Mouse (Mus musculus): ENCODE measurements around the gene Rab3ip.
A peak's percentile ranks its signal among the peaks of the same experiment; 100 is the strongest.

Rab3ip gene

DNA sequence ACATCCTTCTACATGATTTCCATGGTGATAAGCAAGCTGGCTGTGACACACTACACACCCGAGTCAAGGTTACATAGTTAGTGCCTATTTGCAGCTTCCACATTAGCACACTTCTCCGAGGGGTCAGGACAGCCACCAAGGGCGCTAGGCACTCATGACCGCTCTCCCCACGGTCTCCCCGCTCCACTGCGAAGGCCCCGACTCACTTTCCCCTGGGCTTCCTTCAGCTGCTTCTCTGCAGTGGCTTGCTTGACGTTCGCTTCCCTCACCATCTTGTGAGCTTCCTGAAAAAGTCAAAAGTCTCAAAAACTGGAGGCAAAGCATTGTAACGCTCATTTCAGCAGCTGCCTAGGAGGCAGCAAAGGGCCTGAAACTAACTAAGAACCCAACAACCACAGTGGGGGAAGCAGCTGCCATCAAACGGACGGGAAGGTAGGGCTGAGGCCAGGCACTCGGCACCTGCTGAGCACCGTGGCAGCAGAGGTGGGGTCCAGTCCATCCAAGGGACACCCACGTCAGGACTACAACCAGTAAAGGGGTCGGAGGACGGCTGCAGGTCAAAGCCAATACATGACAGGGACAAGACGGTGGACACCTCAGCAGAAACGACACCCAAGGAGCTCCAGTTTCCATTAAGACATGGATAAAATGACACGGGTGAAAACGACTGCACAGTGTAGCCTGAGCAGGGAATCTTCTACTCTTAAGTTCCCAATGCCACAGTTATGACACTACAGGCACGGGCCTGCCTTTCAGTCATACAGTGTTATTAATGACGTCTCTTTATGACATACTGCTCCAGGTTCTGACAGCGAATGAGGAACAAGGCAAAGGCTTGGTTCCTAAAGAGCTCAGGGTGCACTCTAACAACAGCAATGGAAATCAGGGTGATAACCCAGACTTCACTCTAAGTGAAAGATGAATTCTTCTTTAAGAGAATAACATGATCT, 30.9 kb downstream of the Rab3ip start:
- no peak for DNase-seq (ENCODE audit: low read depth)

DNA sequence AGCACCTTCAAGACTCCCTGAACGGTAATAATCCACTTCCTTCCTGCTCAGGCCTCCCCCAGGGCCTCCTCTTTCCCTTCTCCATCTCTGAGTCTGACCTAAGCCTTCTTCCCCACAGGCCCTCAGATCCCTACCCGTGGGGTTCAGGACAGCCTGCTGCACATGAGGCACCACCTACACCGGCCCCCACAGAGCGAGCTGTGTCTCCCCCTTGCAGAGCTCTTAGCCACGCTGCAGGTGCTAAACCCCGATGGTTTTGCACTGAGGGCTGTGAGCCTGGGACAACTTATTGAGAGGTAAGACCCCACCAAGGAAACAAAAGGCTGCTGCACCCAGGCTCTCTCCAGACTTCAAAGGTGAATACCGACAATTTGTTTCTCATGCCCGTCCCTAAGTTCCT, 34.0 kb downstream of the Rab3ip start:
- DNase-seq (ENCODE audit: low read depth), result no peak

DNA sequence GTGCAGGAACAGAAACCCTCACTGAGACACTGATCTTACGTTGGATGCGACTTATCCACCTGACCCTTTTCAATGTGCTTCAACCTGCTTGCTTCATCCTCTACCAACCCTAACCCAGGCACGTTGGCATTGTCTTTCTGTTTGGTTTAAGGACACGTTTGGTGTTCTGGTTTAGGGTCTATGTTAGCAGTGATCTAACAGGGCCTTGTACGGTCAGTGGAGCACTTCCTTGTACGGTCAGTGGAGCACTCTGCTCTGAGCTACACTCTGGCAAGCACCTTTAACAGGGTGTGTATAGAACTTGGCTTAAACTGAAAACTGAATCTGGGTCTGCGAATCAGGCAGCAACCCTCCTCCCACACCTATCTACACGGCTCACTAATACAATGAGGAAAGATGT, 35.3 kb downstream of the Rab3ip start:
- DNase-seq (ENCODE audit: low read depth), result no peak

DNA sequence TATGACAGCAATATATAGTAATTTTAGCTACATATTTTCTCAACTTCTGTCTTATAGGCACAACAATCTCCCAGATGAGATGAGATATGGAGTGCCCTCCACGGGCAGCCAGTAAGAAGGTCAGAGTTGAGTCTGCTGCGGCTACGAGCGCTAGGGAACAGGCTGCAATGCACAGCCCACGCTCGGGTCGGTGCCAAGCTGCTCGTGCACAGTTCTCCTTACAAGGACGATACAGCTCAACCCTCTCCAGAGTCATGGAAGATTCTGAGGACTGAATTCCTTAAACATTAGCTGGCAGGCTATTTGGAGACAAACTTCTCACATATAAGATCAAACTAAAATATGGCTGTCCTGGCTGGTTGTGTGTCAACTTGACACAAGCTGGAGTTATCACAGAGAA, 36.0 kb downstream of the Rab3ip start:
- DNase-seq (ENCODE audit: low read depth), result no peak

DNA sequence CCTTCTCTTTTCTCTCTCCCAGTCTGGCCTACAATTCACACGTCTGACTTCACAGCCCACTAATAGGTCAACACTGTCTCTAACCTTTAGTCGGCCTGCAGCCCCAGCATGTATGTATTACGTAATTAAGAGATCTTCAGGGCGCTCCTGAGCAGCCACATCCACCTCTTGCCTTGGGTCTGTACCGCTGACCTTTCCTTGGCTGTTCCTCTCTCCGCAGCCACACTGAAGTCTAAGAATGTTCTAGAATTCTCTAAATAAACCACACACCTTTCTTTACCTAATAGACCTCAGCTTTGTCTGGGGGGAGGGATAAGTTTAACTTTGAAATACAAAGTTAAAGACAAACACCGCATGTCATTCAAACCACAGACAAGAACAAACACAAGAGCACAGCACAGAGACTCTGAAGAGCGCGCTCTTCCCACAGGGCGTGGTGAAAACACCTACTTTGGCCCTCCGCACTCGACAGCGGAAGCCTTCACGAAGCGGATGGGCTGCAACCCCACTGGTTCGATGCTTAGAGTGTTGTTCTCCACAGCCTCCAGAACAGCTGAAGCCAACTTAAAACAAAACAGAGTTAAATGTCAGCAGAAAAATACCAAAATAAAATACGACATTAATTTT, 36.8 kb downstream of the Rab3ip start:
- no peak for DNase-seq (ENCODE audit: low read depth)

DNA sequence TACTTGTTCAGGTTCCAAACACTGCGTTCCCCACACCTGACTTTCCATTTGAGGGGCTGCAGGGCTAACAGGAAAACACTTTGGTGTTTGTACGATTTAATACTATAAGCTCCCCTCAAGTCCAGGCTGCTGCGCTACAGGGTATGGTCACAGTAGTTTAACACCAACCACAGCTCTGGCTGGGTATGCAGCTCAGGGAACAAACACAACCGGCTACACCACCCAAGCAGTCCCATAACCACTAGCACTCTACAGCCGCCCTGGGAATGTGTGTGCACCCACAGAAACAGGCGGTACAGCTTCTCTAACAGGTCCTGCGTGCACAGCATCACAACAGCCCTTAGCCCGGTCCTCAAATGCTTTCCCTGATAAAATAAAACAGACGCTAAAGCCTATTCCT, 37.7 kb downstream of the Rab3ip start:
- DNase-seq (ENCODE audit: low read depth), result no peak

DNA sequence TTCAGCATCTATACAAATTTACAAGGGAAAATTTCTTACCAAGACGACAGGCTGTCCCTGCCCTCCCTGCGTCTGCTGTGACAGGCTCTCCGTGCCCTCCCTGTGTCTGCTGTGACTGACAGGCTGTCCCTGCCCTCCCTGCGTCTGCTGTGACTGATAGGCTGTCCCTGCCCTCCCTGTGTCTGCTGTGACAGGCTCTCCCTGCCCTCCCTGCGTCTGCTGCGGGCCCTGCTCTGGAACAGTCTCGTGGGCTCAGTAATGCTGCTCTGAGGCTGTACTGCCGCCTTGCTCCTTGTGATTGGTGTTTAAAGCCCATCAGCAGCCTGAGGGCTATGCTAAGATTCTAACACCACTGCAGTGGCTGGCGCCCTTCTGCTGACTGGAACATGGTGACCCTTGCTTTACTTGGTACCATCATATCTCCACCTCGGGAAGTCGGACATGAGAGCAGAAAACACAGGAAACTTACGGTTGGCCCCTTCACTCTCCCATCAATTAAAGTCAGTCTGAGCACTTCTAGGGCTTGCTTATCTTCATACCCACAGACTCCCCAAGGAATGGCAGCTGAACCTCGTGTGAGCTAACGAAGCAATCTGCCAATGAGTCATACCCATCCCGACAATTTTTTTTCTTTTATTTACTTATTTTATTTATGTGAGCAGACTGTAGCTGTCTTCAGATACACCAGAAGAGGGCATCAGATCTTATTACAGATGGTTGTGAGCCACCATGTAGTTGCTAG, 41.5 kb downstream of the Rab3ip start:
- no peak for DNase-seq (ENCODE audit: low read depth)

DNA sequence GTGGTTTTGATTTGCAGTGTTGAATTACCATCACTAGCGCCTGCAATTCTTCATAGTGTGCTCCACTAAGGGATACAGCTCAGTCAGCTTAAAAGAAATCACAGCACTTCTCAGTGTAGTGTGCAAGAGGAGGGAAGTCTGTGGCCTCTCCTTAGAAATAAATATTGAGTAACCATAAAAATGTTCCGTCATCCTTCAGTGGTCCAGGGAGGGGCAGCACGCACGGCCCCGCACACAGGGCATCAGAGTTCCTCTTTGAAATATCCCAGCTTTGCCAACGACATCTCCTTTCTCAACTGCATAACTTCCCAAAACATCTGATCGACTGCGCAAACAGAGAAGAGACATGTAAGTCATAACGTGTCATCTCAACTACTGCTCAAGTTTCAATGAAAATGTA, 43.8 kb downstream of the Rab3ip start:
- no peak for DNase-seq (ENCODE audit: low read depth)

DNA sequence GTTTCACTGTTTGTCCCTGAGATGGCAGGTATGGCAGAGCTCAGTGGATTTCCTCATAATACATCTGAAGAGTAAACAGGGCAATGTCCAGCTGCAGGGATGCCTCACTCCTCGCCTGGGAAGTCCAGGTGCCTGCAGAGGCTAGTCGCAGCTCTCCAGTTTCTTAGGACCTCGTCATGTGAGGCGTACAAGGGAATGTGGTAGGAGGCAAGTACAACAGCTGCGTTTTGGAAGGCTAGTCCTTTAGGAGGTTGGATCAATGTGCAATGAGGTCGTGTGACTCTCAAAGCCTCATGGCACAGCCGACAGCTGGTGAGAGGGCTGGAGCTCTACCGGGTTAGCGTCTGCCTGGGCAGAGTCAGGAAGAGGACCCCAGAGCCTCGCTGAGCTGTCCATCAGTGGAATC, 46.1 kb downstream of the Rab3ip start:
- DNase-seq (ENCODE audit: low read depth), result no peak

DNA sequence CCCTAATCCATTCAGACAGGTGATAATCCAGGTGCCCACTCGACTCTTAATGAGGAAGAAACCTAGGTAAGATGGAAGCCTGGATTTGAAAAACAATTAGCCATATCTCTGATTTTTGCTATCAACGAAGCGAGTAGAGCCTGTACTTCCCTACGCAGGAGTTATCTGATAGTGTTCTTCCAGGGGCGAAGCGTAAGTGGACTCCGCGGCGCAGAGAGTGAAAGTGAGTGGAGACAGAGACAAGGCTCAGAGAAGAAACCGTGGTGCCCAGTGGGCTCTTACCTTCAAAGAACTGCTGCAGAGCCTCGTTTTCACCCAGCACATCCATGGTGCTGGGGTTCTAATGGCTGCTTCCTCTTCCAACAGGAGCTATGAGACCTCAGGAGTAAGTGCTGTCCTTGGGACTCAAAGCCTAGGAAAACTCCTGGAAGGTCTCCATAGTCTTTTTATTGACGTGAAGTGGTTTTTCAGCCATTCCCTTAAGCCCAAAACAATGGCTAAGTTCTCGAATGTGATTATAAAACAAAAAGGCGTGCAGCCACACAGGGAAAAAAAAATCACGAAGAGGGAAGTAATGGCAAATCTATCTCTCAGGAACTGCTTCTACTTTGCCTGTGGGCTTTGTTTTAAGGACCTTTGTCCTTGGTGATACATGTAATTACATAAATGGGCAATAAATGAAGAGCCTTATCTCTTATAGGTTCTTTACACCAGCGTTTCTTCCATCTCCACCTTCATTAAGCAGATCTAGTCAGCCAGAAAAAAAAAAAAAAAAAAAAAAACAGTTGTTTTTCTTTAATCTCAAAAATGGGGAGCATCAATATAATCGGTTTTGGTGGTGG, 54.0 kb downstream of the Rab3ip start, which contains the start of gene Myrfl:
Myrfl (minus strand) TSS at position 584 of the 842 bp plus-strand sequence.
- no peak for DNase-seq (ENCODE audit: low read depth)

DNA sequence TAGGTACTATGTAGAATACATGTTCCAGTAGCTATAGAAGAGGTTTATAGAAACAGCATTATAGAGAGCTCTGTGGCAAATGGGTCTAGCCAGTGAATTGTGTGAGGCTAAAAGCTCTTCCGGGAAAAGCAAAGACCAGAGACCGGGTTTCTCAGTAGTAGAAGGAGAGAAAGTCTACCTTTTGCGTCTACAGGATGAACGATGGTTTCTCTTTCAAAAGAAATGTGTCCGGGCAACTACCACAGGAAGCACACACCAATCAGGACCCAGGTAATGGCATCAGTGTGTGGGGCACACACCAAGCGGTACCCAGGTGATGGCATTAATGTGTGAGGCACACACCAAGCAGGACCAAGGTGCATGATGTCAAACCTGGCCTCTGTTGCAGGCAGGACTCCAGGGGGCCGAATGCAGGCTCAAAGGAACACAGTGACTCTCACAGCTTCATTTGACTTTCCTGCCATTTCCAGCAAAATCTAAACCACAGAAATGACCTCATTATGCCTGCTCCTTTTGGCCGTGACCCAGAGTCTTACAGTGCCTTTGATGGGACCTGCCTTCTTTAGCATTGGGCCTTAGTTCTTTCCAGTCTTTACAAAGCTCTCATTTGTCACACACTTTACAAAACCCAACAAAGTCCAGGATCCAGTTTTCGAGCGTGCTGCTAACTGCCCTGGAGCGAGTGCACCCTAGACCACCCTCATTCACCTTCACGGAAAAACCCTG, 55.3 kb downstream of the Rab3ip start:
- DNase-seq (ENCODE audit: low read depth), result peak; percentile 27

DNA sequence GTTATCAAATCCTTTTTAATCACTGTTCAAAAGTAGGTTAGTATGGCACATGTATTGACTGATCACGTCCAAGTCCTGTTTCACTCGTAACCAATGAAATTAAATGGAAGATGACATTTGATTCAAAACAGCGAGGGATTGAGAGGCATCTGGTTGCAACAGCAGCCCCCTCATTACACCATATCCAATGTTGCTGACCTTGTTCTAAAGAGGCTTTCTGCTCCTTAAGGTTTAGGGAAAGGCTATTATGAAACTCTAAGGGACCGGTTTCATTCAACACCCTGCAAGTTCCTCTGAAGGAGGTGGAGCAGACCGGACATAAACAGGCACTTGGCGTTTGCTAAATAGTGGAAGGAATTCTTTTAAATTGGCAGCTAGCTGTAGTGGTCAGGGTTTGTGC, 56.0 kb downstream of the Rab3ip start:
- no peak for DNase-seq (ENCODE audit: low read depth)

DNA sequence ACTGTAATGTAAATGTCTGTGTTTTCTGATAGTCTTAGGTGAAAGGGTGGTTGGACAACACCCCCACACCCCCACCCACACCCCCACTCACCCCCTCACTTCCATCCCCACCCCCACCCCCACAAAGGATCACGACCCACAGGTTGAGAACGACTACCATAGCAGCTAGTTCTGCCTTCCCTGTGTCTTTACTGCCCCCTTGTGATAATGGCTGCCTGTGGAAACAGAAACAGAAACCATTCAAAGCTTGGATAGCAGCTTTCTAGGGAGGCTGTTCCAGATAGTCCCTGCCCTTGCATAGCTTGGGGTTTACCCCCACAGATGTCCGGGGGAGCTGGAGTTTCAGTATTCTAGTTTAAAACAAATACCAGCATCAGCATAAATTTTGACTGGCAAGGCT, 56.8 kb downstream of the Rab3ip start:
- no peak for DNase-seq (ENCODE audit: low read depth)

DNA sequence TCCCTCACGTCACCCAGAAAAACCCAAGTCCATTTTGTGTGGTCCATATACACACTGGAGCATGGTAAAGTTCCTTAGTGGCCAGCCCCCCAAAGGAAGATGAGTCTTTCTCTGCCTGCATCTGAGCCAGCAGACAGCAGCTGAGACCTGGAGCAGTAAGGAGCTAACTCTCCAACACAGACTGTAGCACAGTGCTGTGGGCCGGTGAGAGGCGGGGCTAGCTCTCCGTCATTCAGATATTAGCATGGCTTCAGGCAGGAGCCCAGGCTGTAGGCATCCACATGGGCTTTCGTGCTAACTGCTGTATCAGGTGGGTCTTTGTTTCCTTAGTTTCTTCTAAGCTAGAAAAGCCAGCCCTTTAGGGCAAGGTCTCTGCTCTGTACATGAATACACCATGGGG, 60.0 kb downstream of the Rab3ip start:
- DNase-seq (ENCODE audit: low read depth), result no peak

DNA sequence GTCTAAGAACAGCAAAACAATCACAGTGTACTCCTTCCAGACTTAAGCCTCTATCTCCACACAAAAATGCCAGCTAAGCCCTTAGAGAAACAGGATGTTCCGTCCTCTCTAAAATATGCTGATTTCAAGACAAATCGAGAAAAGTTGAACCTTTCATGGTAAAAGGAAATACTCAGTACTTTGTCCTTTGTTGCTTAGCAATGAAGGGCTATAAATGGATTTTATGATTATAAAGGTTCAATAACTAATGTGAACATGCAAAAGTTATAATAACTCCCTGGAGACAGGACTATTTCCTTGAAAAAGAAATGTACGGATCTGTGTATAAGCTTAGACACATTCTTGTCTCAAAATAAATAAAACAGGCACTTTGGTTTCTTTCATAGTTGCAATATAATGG, 66.0 kb downstream of the Rab3ip start:
- DNase-seq (ENCODE audit: low read depth), result no peak

DNA sequence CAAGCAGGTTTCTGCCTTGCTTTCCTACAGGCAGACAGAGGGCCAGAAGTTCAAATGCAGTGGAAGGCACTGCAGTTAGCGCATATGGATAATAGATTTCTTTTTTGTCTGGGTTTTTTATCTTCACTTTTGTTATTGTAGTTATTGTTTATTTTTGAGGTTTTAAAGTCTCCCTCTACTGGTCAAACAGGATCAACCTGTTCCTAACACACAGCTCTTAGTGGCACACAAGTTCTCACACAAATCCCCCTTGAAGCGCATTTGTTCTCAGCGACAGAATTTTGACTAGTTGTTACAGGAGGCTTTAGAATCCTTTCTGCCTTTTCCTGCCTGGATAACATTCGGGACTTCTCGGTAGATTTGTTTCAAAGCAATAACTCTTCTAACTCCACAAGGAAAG, 67.0 kb downstream of the Rab3ip start:
- no peak for DNase-seq (ENCODE audit: low read depth)

DNA sequence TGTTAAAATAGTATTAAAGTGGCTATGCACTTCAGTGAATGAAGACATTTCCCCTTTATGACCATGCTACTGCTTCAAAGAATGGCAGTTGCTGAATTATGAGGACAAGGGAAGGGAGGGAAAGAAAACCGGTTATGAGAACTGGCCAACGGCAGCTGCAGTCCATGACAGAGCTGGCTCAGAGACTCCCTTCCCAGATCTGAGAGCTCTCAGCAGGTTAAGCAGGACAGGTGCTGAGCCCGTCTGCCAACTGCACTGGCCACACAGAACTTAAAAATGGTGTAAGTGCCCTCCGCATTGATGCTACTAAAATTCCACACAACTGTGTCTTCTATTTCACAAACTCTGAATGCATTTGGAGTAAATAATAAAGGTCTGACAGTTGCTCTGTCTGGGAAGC, 73.1 kb downstream of the Rab3ip start:
- no peak for DNase-seq (ENCODE audit: low read depth)

DNA sequence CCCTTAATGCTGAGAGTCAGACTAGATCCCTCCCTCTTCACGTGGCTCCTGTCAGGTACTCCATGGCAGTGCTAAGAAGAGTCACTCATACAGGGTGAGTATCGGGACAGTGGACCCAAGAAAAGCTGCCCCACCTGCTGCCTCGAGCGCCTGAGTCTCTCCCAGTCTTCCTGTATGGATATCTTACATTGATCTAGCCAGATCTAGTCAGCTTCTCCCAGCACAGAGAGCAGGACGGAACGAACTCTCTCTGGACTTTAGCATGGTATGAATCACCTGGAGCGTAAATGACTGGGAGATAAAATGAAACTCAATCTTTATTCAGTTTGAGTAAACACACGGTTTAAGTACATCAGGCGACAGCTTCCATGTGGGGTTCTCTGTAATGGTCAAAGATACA, 76.1 kb downstream of the Rab3ip start:
- DNase-seq (ENCODE audit: low read depth), result no peak

DNA sequence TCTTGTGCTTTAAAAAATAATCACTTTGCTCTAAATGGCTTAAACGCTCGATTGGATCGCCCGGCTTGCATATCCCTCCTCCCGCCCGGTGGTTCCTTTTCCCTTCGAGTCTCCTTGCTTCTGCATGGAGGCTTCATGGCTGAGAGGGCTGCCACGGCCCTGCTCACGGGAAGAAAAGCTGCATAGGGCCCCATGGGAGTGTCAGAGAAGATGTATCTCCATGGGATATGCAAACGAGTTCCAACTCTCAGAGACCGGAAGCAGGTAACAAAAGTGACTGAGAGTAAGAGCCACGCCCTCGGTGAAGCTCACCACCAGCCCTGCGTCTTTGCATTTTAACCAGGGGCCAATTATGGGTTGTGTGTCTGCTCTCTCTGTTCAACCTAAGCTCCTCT, 78.6 kb downstream of the Rab3ip start:
- no peak for DNase-seq (ENCODE audit: low read depth)

DNA sequence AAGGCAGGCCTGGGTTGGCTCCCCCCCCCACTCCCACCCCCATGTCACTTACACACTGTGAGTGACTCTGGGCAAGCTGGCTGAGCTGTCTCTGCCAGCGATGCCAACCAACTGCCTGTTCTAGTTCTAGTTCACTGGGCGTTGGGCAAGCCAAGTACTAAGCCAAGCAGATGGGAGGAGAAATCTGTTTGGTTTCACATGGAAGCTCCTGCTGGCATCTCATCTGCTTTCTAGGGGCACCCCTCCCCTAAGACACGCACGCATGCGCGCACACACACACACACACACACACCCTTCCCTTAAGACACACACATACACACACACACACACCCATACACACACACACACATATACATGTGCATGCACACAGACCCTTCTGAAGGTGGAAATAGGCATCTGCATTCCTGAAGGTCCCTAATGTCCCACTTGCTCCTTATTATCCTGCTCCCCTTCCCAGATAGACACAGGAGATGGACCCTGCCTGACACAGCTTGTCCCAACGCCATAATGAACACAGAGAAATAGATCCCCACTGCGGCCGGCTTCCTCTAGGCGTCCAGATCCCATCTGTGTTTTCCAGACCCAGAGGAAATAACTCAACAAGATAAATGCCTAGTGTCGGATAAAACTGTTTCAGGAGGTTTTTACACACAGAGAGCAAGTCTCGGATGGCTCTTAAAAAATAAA, 79.1 kb downstream of the Rab3ip start:
- no peak for DNase-seq (ENCODE audit: low read depth)

DNA sequence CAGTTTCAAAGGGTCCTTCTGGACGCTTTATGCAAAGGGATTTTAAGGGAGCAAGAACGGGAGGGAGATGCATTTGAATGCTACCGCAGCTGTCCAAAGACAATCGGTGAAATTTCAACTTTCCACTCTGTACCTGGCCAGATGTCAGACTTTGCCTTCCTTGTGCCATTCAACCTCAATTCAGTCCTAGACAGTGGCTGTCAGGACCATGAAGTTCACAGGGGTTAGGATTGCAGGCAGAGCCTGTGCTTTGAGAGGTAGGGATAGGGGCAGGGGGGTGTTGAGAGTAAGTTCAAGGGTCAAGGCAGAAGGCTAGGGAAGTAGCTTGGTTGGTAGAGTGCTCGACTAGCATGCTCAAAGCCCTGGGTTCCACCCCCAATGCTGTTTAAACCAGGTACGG, 79.8 kb downstream of the Rab3ip start:
- DNase-seq (ENCODE audit: low read depth), result no peak
